Mouse (Mus musculus) stomach, embryonic 14.5 days (tissue): ENCODE measurements around the gene Oxct1. TPM values are rescaled to one million over a fixed set of nuclear protein-coding genes. Genes with fewer than 3 reads are reported as not detected.

Source experiments
- ATAC-seq: fragments of 200-750 bp; cut with Nextera tagmentation; 2 replicates; pipeline ENCODE4 v1.8.0; 2017; ENCODE audit warnings: low read depth, moderate TSS enrichment; ENCODE audit not compliant: insufficient number of reproducible peaks, insufficient read depth, low FRiP score
- H3K27ac ChIP-seq: fragments of 300-500 bp; sonication (generic); 2 replicates; pipeline ENCODE4 v1.5.1; 2014; ENCODE audit warnings: mild to moderate bottlenecking, low read length, moderate library complexity, mixed read lengths
- H3K27me3 ChIP-seq: fragments of 300-500 bp; sonication (generic); 2 replicates; pipeline ENCODE4 v1.6.1; 2014; ENCODE audit warnings: low read length, control low read depth, mixed read lengths; ENCODE audit not compliant: control insufficient read depth, insufficient read depth
- H3K36me3 ChIP-seq: fragments of 300-500 bp; sonication (generic); 2 replicates; pipeline ENCODE4 v1.6.1; 2014; ENCODE audit warnings: mild to moderate bottlenecking, control low read depth, low read length, moderate library complexity, mixed read lengths; ENCODE audit not compliant: control insufficient read depth, insufficient read depth
- H3K4me1 ChIP-seq: fragments of 300-500 bp; sonication (generic); 2 replicates; pipeline ENCODE4 v1.6.1; 2014; ENCODE audit warnings: low read length, control low read depth, mixed read lengths; ENCODE audit not compliant: control insufficient read depth, insufficient read depth
- H3K4me2 ChIP-seq: fragments of 300-500 bp; sonication (generic); replicated peaks from 2 replicates; pipeline ENCODE4 v1.6.1; 2014; ENCODE audit warnings: low read depth, low read length, control low read depth
- H3K4me3 ChIP-seq: fragments of 300-500 bp; sonication (generic); 2 replicates; pipeline ENCODE4 v1.5.1; 2014; ENCODE audit warnings: low read depth, low read length, control low read depth
- H3K9ac ChIP-seq: fragments of 300-500 bp; sonication (generic); replicated peaks from 2 replicates; pipeline ENCODE4 v1.6.1; 2014; ENCODE audit warnings: low read depth, mild to moderate bottlenecking, control low read depth, low read length, moderate library complexity, mixed read lengths
- H3K9me3 ChIP-seq: fragments of 300-500 bp; sonication (generic); 2 replicates; pipeline ENCODE4 v1.6.1; 2016; ENCODE audit warnings: low read depth, low read length, control low read depth; ENCODE audit not compliant: control insufficient read depth
- WGBS: fragments of 180-500 bp; shearing (Covaris S2); extraction: QIAGEN DNeasy Blood & Tissue Kit; methylation state at CpG from one replicate; pipeline ENCODE4 v1.1.7; 2014; 5-methylcytosine and 5-hydroxymethylcytosine counted together
- polyA plus RNA-seq: library from polyadenylated mRNA; unstranded; fragments of >200 nt; fragmentation: Nextera tagmentation; extraction: Ambion mirVana; gene quantifications from 2 replicates; pipeline ENCODE4 v1.2.1, GENCODE M21; 2014

Gene Oxct1
- polyA plus RNA-seq, 1 experiment from 2014 or later, result 227 TPM

GRCm38 (mm10) chr15:4085600-4086384, 59.6 kb downstream of the Oxct1 start:
- no peaks in the 10 kb centered on the region for H3K36me3 ChIP-seq
- no peak for ATAC-seq
- H3K27ac ChIP-seq, result no peak overlapping the region
- H3K4me2 ChIP-seq, result no peak overlapping the region
- no peaks in the 10 kb centered on the region for H3K4me1 ChIP-seq
- no peaks in the 10 kb centered on the region; the same call in 1 of the 2 replicates for H3K9me3 ChIP-seq
- WGBS, result 78% methylated on average over 10 of the region's 10 CpGs
- H3K27me3 ChIP-seq, result no peaks in the 10 kb centered on the region
- H3K9ac ChIP-seq, result no peak overlapping the region
- H3K4me3 ChIP-seq, result no peak overlapping the region

GRCm38 (mm10) chr15:4087446-4087845, 61.3 kb downstream of the Oxct1 start:
- no peak overlapping the region for H3K4me3 ChIP-seq
- H3K27ac ChIP-seq, result no peak overlapping the region
- WGBS, result 63% methylated on average over 4 of the region's 4 CpGs
- H3K36me3 ChIP-seq, result no peaks in the 10 kb centered on the region; the same call in none of the 2 replicates
- H3K27me3 ChIP-seq, result no peaks in the 10 kb centered on the region
- ATAC-seq, result no peak
- H3K9ac ChIP-seq, result no peak overlapping the region
- no peaks in the 10 kb centered on the region for H3K4me1 ChIP-seq
- H3K9me3 ChIP-seq, result no peaks in the 10 kb centered on the region; the same call in 1 of the 2 replicates
- H3K4me2 ChIP-seq, result no peak overlapping the region

GRCm38 (mm10) chr15:4087914-4088313, 61.7 kb downstream of the Oxct1 start:
- ATAC-seq, result no peak
- Histone ChIP-seq H3K36me3 (no peaks in the 10 kb centered on the region; the same call in none of the 2 replicates), H3K27ac (no peak overlapping the region), H3K9me3 (no peaks in the 10 kb centered on the region; the same call in 1 of the 2 replicates), H3K9ac (no peak overlapping the region), H3K4me3 (no peak overlapping the region), H3K4me2 (no peak overlapping the region), H3K27me3 (no peaks in the 10 kb centered on the region), H3K4me1 (no peaks in the 10 kb centered on the region)
- 49% methylated on average over 7 of the region's 7 CpGs for WGBS

- WGBS, result 80% methylated on average over 3 of the region's 3 CpGs
- Histone ChIP-seq H3K4me1 (no peaks in the 10 kb centered on the region), H3K9me3 (no peaks in the 10 kb centered on the region; the same call in 1 of the 2 replicates), H3K4me3 (no peak overlapping the region), H3K9ac (no peak overlapping the region), H3K36me3 (no peaks in the 10 kb centered on the region; the same call in none of the 2 replicates), H3K27me3 (no peaks in the 10 kb centered on the region), H3K4me2 (no peak overlapping the region), H3K27ac (no peak overlapping the region)
- ATAC-seq, result no peak
Observed at GRCm38 (mm10) chr15:4090601-4091000, 64.4 kb downstream of the Oxct1 start.

- Histone ChIP-seq H3K4me1 (no peaks in the 10 kb centered on the region), H3K9me3 (no peaks in the 10 kb centered on the region), H3K4me3 (no peak overlapping the region), H3K27me3 (no peaks in the 10 kb centered on the region), H3K36me3 (no peaks in the 10 kb centered on the region; the same call in none of the 2 replicates), H3K4me2 (no peak overlapping the region), H3K27ac (no peak overlapping the region), H3K9ac (no peak overlapping the region)
- 74% methylated on average over 2 of the region's 2 CpGs for WGBS
- ATAC-seq, result no peak
Observed at GRCm38 (mm10) chr15:4092586-4092985, 66.4 kb downstream of the Oxct1 start.

- Histone ChIP-seq H3K36me3 (peaks cover 7% of the 10 kb centered on the region), H3K27me3 (no peaks in the 10 kb centered on the region), H3K9ac (no peak overlapping the region), H3K4me3 (no peak overlapping the region), H3K4me1 (no peaks in the 10 kb centered on the region), H3K27ac (no peak overlapping the region), H3K4me2 (no peak overlapping the region), H3K9me3 (no peaks in the 10 kb centered on the region)
- 93% methylated on average over 10 of the region's 10 CpGs for WGBS
- ATAC-seq, result no peak
Observed at GRCm38 (mm10) chr15:4100341-4100921, 74.2 kb downstream of the Oxct1 start.

- H3K9ac ChIP-seq, result no peak overlapping the region
- no peak overlapping the region for H3K27ac ChIP-seq
- H3K36me3 ChIP-seq, result peaks cover 7% of the 10 kb centered on the region
- no peaks in the 10 kb centered on the region for H3K9me3 ChIP-seq
- no peak overlapping the region for H3K4me2 ChIP-seq
- H3K4me3 ChIP-seq, result no peak overlapping the region
- WGBS, result 82% methylated on average over 10 of the region's 10 CpGs
- H3K27me3 ChIP-seq, result no peaks in the 10 kb centered on the region
- no peaks in the 10 kb centered on the region for H3K4me1 ChIP-seq
- no peak for ATAC-seq
Observed at GRCm38 (mm10) chr15:4101025-4101424, 74.8 kb downstream of the Oxct1 start.

- H3K9me3 ChIP-seq, result no peaks in the 10 kb centered on the region
- H3K36me3 ChIP-seq, result peaks cover 4% of the 10 kb centered on the region
- no peaks in the 10 kb centered on the region for H3K27me3 ChIP-seq
- WGBS, result 36% methylated on average over 12 of the region's 12 CpGs
- no peak overlapping the region for H3K9ac ChIP-seq
- H3K4me1 ChIP-seq, result no peaks in the 10 kb centered on the region
- no peak for ATAC-seq
- H3K4me2 ChIP-seq, result no peak overlapping the region
- no peak overlapping the region for H3K4me3 ChIP-seq
- no peak overlapping the region for H3K27ac ChIP-seq
Observed at GRCm38 (mm10) chr15:4104319-4104718, 78.1 kb downstream of the Oxct1 start.
